Mouse (Mus musculus): ENCODE measurements around the gene Tshz2. TPM values are rescaled to one million over a fixed set of nuclear protein-coding genes. Genes with fewer than 3 reads are reported as not detected.

Gene Tshz2
- polyA plus RNA-seq, 1 experiment from 2014 or later = 2.3 TPM

GRCm38 (mm10) chr2:170106000-170106399, 473.2 kb downstream of the Tshz2 start:
- no peak for ATAC-seq (replicated peaks; ENCODE audit: insufficient number of reproducible peaks, low FRiP score, low TSS enrichment, low read depth)
- WGBS = 81% methylated on average over 9 of the region's 9 CpGs
- Histone ChIP-seq H3K9me3 (replicated peaks; ENCODE audit: control insufficient read depth, low read length) (no peaks in the 10 kb centered on the region), H3K27me3 (ENCODE audit: control insufficient read depth, insufficient read depth, low read length) (no peaks in the 10 kb centered on the region), H3K4me2 (ENCODE audit: low read depth, low read length) (no peak overlapping the region), H3K4me1 (ENCODE audit: control insufficient read depth, insufficient read depth, low read length) (no peaks in the 10 kb centered on the region), H3K4me3 (ENCODE audit: low read depth, low read length) (no peak overlapping the region), H3K27ac (replicated peaks; ENCODE audit: low read depth, low read length) (0 out of 2 replicates have a peak overlapping the region, but pooled peaks have one; percentile 6), H3K36me3 (replicated peaks; ENCODE audit: control insufficient read depth, insufficient read depth, low read depth, low read length) (no peaks in the 10 kb centered on the region; the same call in 1 of the 2 replicates), H3K9ac (replicated peaks; ENCODE audit: low read length) (no peak overlapping the region)
- DNase-seq (ENCODE audit: low spot score) = no peak

- Histone ChIP-seq H3K27me3 (ENCODE audit: control insufficient read depth, insufficient read depth, low read length) (no peaks in the 10 kb centered on the region), H3K9me3 (replicated peaks; ENCODE audit: control insufficient read depth, low read length) (no peaks in the 10 kb centered on the region), H3K9ac (replicated peaks; ENCODE audit: low read length) (no peak overlapping the region), H3K36me3 (replicated peaks; ENCODE audit: control insufficient read depth, insufficient read depth, low read depth, low read length) (peaks cover 2% of the 10 kb centered on the region), H3K4me3 (ENCODE audit: low read depth, low read length) (no peak overlapping the region), H3K4me1 (ENCODE audit: control insufficient read depth, insufficient read depth, low read length) (no peaks in the 10 kb centered on the region), H3K27ac (replicated peaks; ENCODE audit: low read depth, low read length) (no peak overlapping the region), H3K4me2 (ENCODE audit: low read depth, low read length) (no peak overlapping the region)
- WGBS = 90% methylated on average over 3 of the region's 3 CpGs
- ATAC-seq (replicated peaks; ENCODE audit: insufficient number of reproducible peaks, low FRiP score, low TSS enrichment, low read depth) (no peak), DNase-seq (ENCODE audit: low spot score) (no peak)
Observed at GRCm38 (mm10) chr2:170107791-170108190, 475.0 kb downstream of the Tshz2 start.

GRCm38 (mm10) chr2:170109528-170109927, 476.7 kb downstream of the Tshz2 start:
- DNase-seq (ENCODE audit: low spot score) (no peak), ATAC-seq (replicated peaks; ENCODE audit: insufficient number of reproducible peaks, low FRiP score, low TSS enrichment, low read depth) (no peak)
- no peak overlapping the region for H3K9ac ChIP-seq (replicated peaks; ENCODE audit: low read length)
- no peak overlapping the region for H3K4me2 ChIP-seq (ENCODE audit: low read depth, low read length)
- no peak overlapping the region for H3K4me3 ChIP-seq (ENCODE audit: low read depth, low read length)
- H3K27me3 ChIP-seq (ENCODE audit: control insufficient read depth, insufficient read depth, low read length) = no peaks in the 10 kb centered on the region
- WGBS = 62% methylated on average over 5 of the region's 5 CpGs
- peaks cover 4% of the 10 kb centered on the region for H3K36me3 ChIP-seq (replicated peaks; ENCODE audit: control insufficient read depth, insufficient read depth, low read depth, low read length)
- no peaks in the 10 kb centered on the region for H3K4me1 ChIP-seq (ENCODE audit: control insufficient read depth, insufficient read depth, low read length)
- no peaks in the 10 kb centered on the region for H3K9me3 ChIP-seq (replicated peaks; ENCODE audit: control insufficient read depth, low read length)
- H3K27ac ChIP-seq (replicated peaks; ENCODE audit: low read depth, low read length) = no peak overlapping the region

- no peaks in the 10 kb centered on the region for H3K27me3 ChIP-seq (ENCODE audit: control insufficient read depth, insufficient read depth, low read length)
- ATAC-seq (replicated peaks; ENCODE audit: insufficient number of reproducible peaks, low FRiP score, low TSS enrichment, low read depth) (no peak), DNase-seq (ENCODE audit: low spot score) (no peak)
- WGBS = 93% methylated on average over 8 of the region's 8 CpGs
- H3K9me3 ChIP-seq (replicated peaks; ENCODE audit: control insufficient read depth, low read length) = no peaks in the 10 kb centered on the region
- no peak overlapping the region for H3K4me2 ChIP-seq (ENCODE audit: low read depth, low read length)
- H3K36me3 ChIP-seq (replicated peaks; ENCODE audit: control insufficient read depth, insufficient read depth, low read depth, low read length) = peaks cover 11% of the 10 kb centered on the region
- H3K27ac ChIP-seq (replicated peaks; ENCODE audit: low read depth, low read length) = no peak overlapping the region
- H3K4me1 ChIP-seq (ENCODE audit: control insufficient read depth, insufficient read depth, low read length) = no peaks in the 10 kb centered on the region
- no peak overlapping the region for H3K4me3 ChIP-seq (ENCODE audit: low read depth, low read length)
- H3K9ac ChIP-seq (replicated peaks; ENCODE audit: low read length) = no peak overlapping the region
Observed at GRCm38 (mm10) chr2:170110306-170110705, 477.5 kb downstream of the Tshz2 start.

- 51% methylated on average over 4 of the region's 4 CpGs for WGBS
- Histone ChIP-seq H3K27me3 (ENCODE audit: control insufficient read depth, insufficient read depth, low read length) (no peaks in the 10 kb centered on the region), H3K4me3 (ENCODE audit: low read depth, low read length) (no peak overlapping the region), H3K4me2 (ENCODE audit: low read depth, low read length) (no peak overlapping the region), H3K27ac (replicated peaks; ENCODE audit: low read depth, low read length) (no peak overlapping the region), H3K9me3 (replicated peaks; ENCODE audit: control insufficient read depth, low read length) (no peaks in the 10 kb centered on the region), H3K4me1 (ENCODE audit: control insufficient read depth, insufficient read depth, low read length) (no peaks in the 10 kb centered on the region), H3K36me3 (replicated peaks; ENCODE audit: control insufficient read depth, insufficient read depth, low read depth, low read length) (peaks cover 19% of the 10 kb centered on the region), H3K9ac (replicated peaks; ENCODE audit: low read length) (no peak overlapping the region)
- ATAC-seq (replicated peaks; ENCODE audit: insufficient number of reproducible peaks, low FRiP score, low TSS enrichment, low read depth) (no peak), DNase-seq (ENCODE audit: low spot score) (peak; percentile 83)
Observed at GRCm38 (mm10) chr2:170116704-170117281, 484.0 kb downstream of the Tshz2 start.

- DNase-seq (ENCODE audit: low spot score) = no peak
Observed at GRCm38 (mm10) chr2:170120139-170121027, 487.6 kb downstream of the Tshz2 start.

More at GRCm38 (mm10) chr2:170120139-170121027, 487.6 kb downstream of the Tshz2 start:
- WGBS = 89% methylated on average over 19 of the region's 19 CpGs
- H3K4me2 ChIP-seq (ENCODE audit: low read depth, low read length) = no peak overlapping the region
- H3K27me3 ChIP-seq (ENCODE audit: control insufficient read depth, insufficient read depth, low read length) = no peaks in the 10 kb centered on the region
- no peaks in the 10 kb centered on the region; the same call in 1 of the 2 replicates for H3K4me1 ChIP-seq (ENCODE audit: control insufficient read depth, insufficient read depth, low read length)
- H3K4me3 ChIP-seq (ENCODE audit: low read depth, low read length) = no peak overlapping the region
- no peak for ATAC-seq (replicated peaks; ENCODE audit: insufficient number of reproducible peaks, low FRiP score, low TSS enrichment, low read depth)
- H3K27ac ChIP-seq (replicated peaks; ENCODE audit: low read depth, low read length) = no peak overlapping the region
- no peak overlapping the region for H3K9ac ChIP-seq (replicated peaks; ENCODE audit: low read length)
- peaks cover 10% of the 10 kb centered on the region for H3K36me3 ChIP-seq (replicated peaks; ENCODE audit: control insufficient read depth, insufficient read depth, low read depth, low read length)
- no peaks in the 10 kb centered on the region for H3K9me3 ChIP-seq (replicated peaks; ENCODE audit: control insufficient read depth, low read length)

Other genes starting within 250 kb of the Tshz2 start
- not detected in 2 replicates for gene Gm11011, start 45.3 kb upstream of the Tshz2 start, polyA plus RNA-seq (2014; fragmentation: Nextera tagmentation; extraction: Ambion mirVana)